Comparison of ENCODE assay signal across 8 mouse cellular contexts in genomic region chr17:35969418-35970389, GRCm38 (mm10). TPM values are rescaled to one million over a fixed set of nuclear protein-coding genes. Genes with fewer than 3 reads are reported as not detected.
DNase-seq lines count a peak whose midpoint lies in the region; ATAC-seq and TF ChIP-seq lines count a peak whose summit lies in the region.

Abcf1 (minus strand) TSS chr17:35969761.

- DNase-seq in 3T3-L1 (ENCODE audit: low read depth, low spot score), result peak; percentile 96
- DNase-seq in adrenal gland, postnatal 4 days (ENCODE audit: low spot score in 2 of 2), result peak; percentile 97 to 98
- peak; percentile 98 for DNase-seq in embryonic facial prominence, embryonic 14.5 days (ENCODE audit: low spot score)
- DNase-seq in heart, adult 2 months, result peak; percentile 99 to 100
- DNase-seq in kidney, adult 8-10 months, result peak; percentile 97 to 99
- DNase-seq in spleen, postnatal 10 days (ENCODE audit: low spot score in 2 of 2), result peak; percentile 99 to 100

- intact Hi-C loops in heart, adult 2 months (cut with DNase I), result loop anchor here (1.0 to 10.0 kb wide), 2 partner anchors 10 to 135 kb away; partner anchors contain the start of genes Gnl1 and Tubb5

- peak; percentile 94 for ATAC-seq in embryonic facial prominence, embryonic 14.5 days (ENCODE audit: low read depth)
- peak; percentile 98 for ATAC-seq in limb, embryonic 13.5 days (ENCODE audit: low FRiP score, low read depth)
- peak; percentile 96 for ATAC-seq in midbrain, embryonic 16.5 days

- H3K27me3 ChIP-seq in embryonic facial prominence, embryonic 14.5 days (replicated peaks; ENCODE audit: control insufficient read depth, insufficient read depth, low read length), result no peaks in the 10 kb centered on the region
- no peaks in the 10 kb centered on the region for H3K27me3 ChIP-seq in heart, adult 2 months (ENCODE audit: control insufficient read depth, insufficient read depth, low read length)
- H3K27me3 ChIP-seq in limb, embryonic 13.5 days, result no peaks in the 10 kb centered on the region
- no peaks in the 10 kb centered on the region for H3K27me3 ChIP-seq in midbrain, embryonic 16.5 days (ENCODE audit: control insufficient read depth, insufficient read depth, low read depth, low read length)

- TF ChIP-seq POLR2A in heart, adult 2 months (IDR thresholded peaks at IDR 0.05; ENCODE audit: insufficient read depth, low read depth, low read length), result peak; percentile 95

- peak within 1 kb of the TSS; percentile 71 for H3K4me2 ChIP-seq in embryonic facial prominence, embryonic 14.5 days (ENCODE audit: low read depth, low read length)
- peak within 1 kb of the TSS; percentile 86 for H3K4me2 ChIP-seq in limb, embryonic 13.5 days (replicated peaks)
- peak within 1 kb of the TSS; percentile 82 for H3K4me2 ChIP-seq in midbrain, embryonic 16.5 days (ENCODE audit: low read length)

- peaks cover 30% of the 10 kb centered on the region for H3K36me3 ChIP-seq in embryonic facial prominence, embryonic 14.5 days (ENCODE audit: control insufficient read depth, insufficient read depth, low read length)
- H3K36me3 ChIP-seq in heart, adult 2 months (ENCODE audit: control insufficient read depth, insufficient read depth, low read length), result no peaks in the 10 kb centered on the region
- H3K36me3 ChIP-seq in limb, embryonic 13.5 days, result peaks cover 49% of the 10 kb centered on the region
- H3K36me3 ChIP-seq in midbrain, embryonic 16.5 days (ENCODE audit: control insufficient read depth, insufficient read depth, low read length), result peaks cover 17% of the 10 kb centered on the region

- peaks cover 16% of the 10 kb centered on the region for H3K4me1 ChIP-seq in embryonic facial prominence, embryonic 14.5 days (ENCODE audit: control insufficient read depth, insufficient read depth, low read length)
- peaks cover 9% of the 10 kb centered on the region for H3K4me1 ChIP-seq in heart, adult 2 months (ENCODE audit: control insufficient read depth, insufficient read depth, low read length)
- peaks cover 18% of the 10 kb centered on the region for H3K4me1 ChIP-seq in limb, embryonic 13.5 days
- H3K4me1 ChIP-seq in midbrain, embryonic 16.5 days (ENCODE audit: control insufficient read depth, insufficient read depth, low read length), result peaks cover 19% of the 10 kb centered on the region

- peak; percentile 46; the same call in 1 of the 2 replicates for TF ChIP-seq EP300 in heart, adult 2 months (IDR thresholded peaks at IDR 0.05; ENCODE audit: insufficient read depth, low read depth, low read length)

- under 1% methylated on average over 45 of the region's 68 CpGs for WGBS in embryonic facial prominence, embryonic 14.5 days
- under 1% methylated on average over 68 of the region's 68 CpGs for WGBS in heart, adult 2 months
- WGBS in limb, embryonic 13.5 days, result under 1% methylated on average over 68 of the region's 68 CpGs
- WGBS in midbrain, embryonic 16.5 days, result under 1% methylated on average over 63 of the region's 68 CpGs

- H3K79me2 ChIP-seq in heart, adult 2 months (replicated peaks; ENCODE audit: control insufficient read depth, insufficient read depth, low read length), result peaks cover 1% of the 10 kb centered on the region; the same call in 1 of the 2 replicates

- peak within 1 kb of the TSS; percentile 83 for H3K27ac ChIP-seq in embryonic facial prominence, embryonic 14.5 days (replicated peaks; ENCODE audit: low read depth, low read length)
- H3K27ac ChIP-seq in heart, adult 2 months, result peak within 1 kb of the TSS; percentile 86
- H3K27ac ChIP-seq in limb, embryonic 13.5 days, result peak within 1 kb of the TSS; percentile 61; the same call in 1 of the 2 replicates
- H3K27ac ChIP-seq in midbrain, embryonic 16.5 days (ENCODE audit: low read length), result peak within 1 kb of the TSS; percentile 79

- H3K9ac ChIP-seq in embryonic facial prominence, embryonic 14.5 days (ENCODE audit: low read depth, low read length), result peak within 1 kb of the TSS; percentile 85
- H3K9ac ChIP-seq in heart, adult 2 months (ENCODE audit: low read depth, low read length), result peak within 1 kb of the TSS; percentile 87
- peak within 1 kb of the TSS; percentile 87 for H3K9ac ChIP-seq in limb, embryonic 13.5 days
- peak within 1 kb of the TSS; percentile 79 for H3K9ac ChIP-seq in midbrain, embryonic 16.5 days (ENCODE audit: low read depth, low read length)

- no peaks in the 10 kb centered on the region for H3K9me3 ChIP-seq in embryonic facial prominence, embryonic 14.5 days (ENCODE audit: control insufficient read depth, low read length)
- no peaks in the 10 kb centered on the region for H3K9me3 ChIP-seq in limb, embryonic 13.5 days
- H3K9me3 ChIP-seq in midbrain, embryonic 16.5 days (replicated peaks; ENCODE audit: control insufficient read depth, low read length, poor library complexity, severe bottlenecking), result no peaks in the 10 kb centered on the region

- TF ChIP-seq CTCF in heart, adult 2 months (IDR thresholded peaks at IDR 0.05), result no peak

- peak within 1 kb of the TSS; percentile 93 for H3K4me3 ChIP-seq in embryonic facial prominence, embryonic 14.5 days (ENCODE audit: low read depth, low read length)
- H3K4me3 ChIP-seq in heart, adult 2 months, result peak within 1 kb of the TSS; percentile 91
- H3K4me3 ChIP-seq in limb, embryonic 13.5 days, result peak within 1 kb of the TSS; percentile 91
- peak within 1 kb of the TSS; percentile 79 for H3K4me3 ChIP-seq in midbrain, embryonic 16.5 days (ENCODE audit: low read depth, low read length)

RNA-seq across cellular contexts. Expression of gene Abcf1, which starts in this region (rescaled TPM):
- 100 to 1,000 TPM in 1 of 2 experiments, 10 to 100 TPM in 1; 96.2 to 107 TPM for total RNA-seq in adrenal gland, postnatal 4 days (2021)
- polyA plus RNA-seq in embryonic facial prominence, embryonic 14.5 days (2014; fragmentation: Nextera tagmentation; extraction: Ambion mirVana), result 72.1 and 76.4 TPM in 2 replicates
- 10 to 100 TPM; 63.0 to 75.2 TPM for total RNA-seq in heart, adult 2 months (2021)
- polyA plus RNA-seq in heart, adult 2 months (2012; rRNA removed), result 54.5 and 59.6 TPM in 2 replicates
- polyA plus RNA-seq in limb, embryonic 13.5 days (2015; fragmentation: Nextera tagmentation; extraction: Ambion mirVana), result 104 and 109 TPM in 2 replicates
- 90.7 and 93.8 TPM in 2 replicates for polyA plus RNA-seq in midbrain, embryonic 16.5 days (2015; fragmentation: Nextera tagmentation; extraction: Ambion mirVana)

Comparison
In these comparisons a context has a peak if more than half of its experiments do, and no peak if none do; other contexts are left out.
1. Peak in every context shown above with its lines: DNase-seq, ATAC-seq, H3K4me3 ChIP-seq and H3K27ac ChIP-seq.